Comparison of ENCODE assay signal across 18 mouse cellular contexts in genomic region chr7:44960512-44960910, GRCm38 (mm10). TPM values are rescaled to one million over a fixed set of nuclear protein-coding genes. Genes with fewer than 3 reads are reported as not detected.
DNase-seq lines count a peak whose midpoint lies in the region.
"Had no signal": no experiment of that assay in that cellular context is flagged by ENCODE, and none has a peak within 500 bp of the region (broad histone marks: within the 10 kb centered on the region; RNA-seq: fewer than 3 reads in every experiment).

No protein-coding gene starts in this region.

- DNase-seq in adrenal gland, adult 2 months = peak; percentile 1
- no peak for DNase-seq in adrenal gland, postnatal 36 days
- peak; percentile 92 for DNase-seq in heart, adult 11 months
- DNase-seq in heart, adult 9 months (ENCODE audit: low spot score in 2 of 2) = no peak
- DNase-seq in right cerebral cortex, postnatal 10 days (ENCODE audit: low spot score in 2 of 2) = peak; percentile 24 to 32
- no peak for DNase-seq in right cerebral cortex, postnatal 4 days
- DNase-seq: adrenal gland, postnatal 25 days; cerebellum, adult 2 months; cerebellum, adult 9-10 months; forebrain, postnatal 0 days had no signal

RNA-seq across cellular contexts. Expression of gene Cpt1c, which starts 14.1 kb away (rescaled TPM):
- total RNA-seq in adrenal gland, adult 2 months (2021) = 10 to 100 TPM in 1 of 2 experiments, 1 to 10 TPM in 1; 7.3 to 13.5 TPM
- polyA plus RNA-seq in adrenal gland, adult 2 months (2012; rRNA removed) = 29.6 and 37.5 TPM in 2 replicates
- 10 to 100 TPM in 1 of 2 experiments, 1 to 10 TPM in 1; 8.6 to 10.7 TPM for total RNA-seq in adrenal gland, postnatal 36 days (2021)

RNA-seq across cellular contexts. Expression of gene Tsks, which starts 17.5 kb away (rescaled TPM):
- total RNA-seq in adrenal gland, adult 2 months (2021) = not detected
- 0.13 and 0.31 TPM in 2 replicates for polyA plus RNA-seq in adrenal gland, adult 2 months (2012; rRNA removed)
- not detected for total RNA-seq in adrenal gland, postnatal 36 days (2021)
- total RNA-seq: adrenal gland, adult 18-20 months; adrenal gland, postnatal 25 days; CH12.LX; forebrain, postnatal 0 days; G1E had no signal
- polyA plus RNA-seq: activated CD4-positive, CD25-positive, alpha-beta regulatory T cell, adult 4 months; CD4-positive, CD25-positive, alpha-beta regulatory T cell, adult 4 months; embryonic facial prominence, embryonic 14.5 days; forebrain, embryonic 13.5 days; forebrain, embryonic 15.5 days had no signal

RNA-seq across cellular contexts. Expression of gene Prmt1, which starts 25.9 kb away (rescaled TPM):
- total RNA-seq in adrenal gland, adult 2 months (2021) = 100 to 1,000 TPM; 166 to 234 TPM
- 101 and 122 TPM in 2 replicates for polyA plus RNA-seq in adrenal gland, adult 2 months (2012; rRNA removed)
- 100 to 1,000 TPM; 236 to 262 TPM for total RNA-seq in adrenal gland, postnatal 36 days (2021)

RNA-seq across cellular contexts. Expression of gene Ap2a1, which starts 31.2 kb away (rescaled TPM):
- total RNA-seq in adrenal gland, adult 2 months (2021) = 100 to 1,000 TPM in 1 of 2 experiments, 10 to 100 TPM in 1; 86.3 to 105 TPM
- 119 and 121 TPM in 2 replicates for polyA plus RNA-seq in adrenal gland, adult 2 months (2012; rRNA removed)
- total RNA-seq in adrenal gland, postnatal 36 days (2021) = 100 to 1,000 TPM in 1 of 2 experiments, 10 to 100 TPM in 1; 95.0 to 106 TPM

RNA-seq across cellular contexts. Expression of gene Irf3, which starts 36.9 kb away (rescaled TPM):
- total RNA-seq in adrenal gland, adult 2 months (2021) = 100 to 1,000 TPM; 105 to 130 TPM
- polyA plus RNA-seq in adrenal gland, adult 2 months (2012; rRNA removed) = 93.3 and 98.1 TPM in 2 replicates
- 100 to 1,000 TPM in 1 of 2 experiments, 10 to 100 TPM in 1; 90.4 to 123 TPM for total RNA-seq in adrenal gland, postnatal 36 days (2021)

Comparison
In these comparisons a context has a peak if more than half of its experiments do, and no peak if none do; other contexts are left out.
1. DNase-seq: peak in adrenal gland, adult 2 months (single experiment), heart, adult 11 months (single experiment) and right cerebral cortex, postnatal 10 days (2 of 2); none in adrenal gland, postnatal 36 days (0 of 2), heart, adult 9 months (0 of 2) and right cerebral cortex, postnatal 4 days (single experiment).